Mouse (Mus musculus) mammary gland, adult 2 months (tissue): Measurements from ENCODE around the gene Eif4a3. TPM values are rescaled to one million over a fixed set of nuclear protein-coding genes. Genes with fewer than 3 reads are reported as not detected.

ENCODE experiments used
- polyA plus RNA-seq: library from polyadenylated mRNA; depleted of rRNA; stranded (reverse); fragments of >200 nt; gene quantifications from 2 replicates; pipeline ENCODE4 v1.2.3, GENCODE M21; 2012; ENCODE audit warnings: low replicate concordance; rRNA removed

The Eif4a3 gene
- polyA plus RNA-seq, result 69.8 and 80.1 TPM in 2 replicates

DNA sequence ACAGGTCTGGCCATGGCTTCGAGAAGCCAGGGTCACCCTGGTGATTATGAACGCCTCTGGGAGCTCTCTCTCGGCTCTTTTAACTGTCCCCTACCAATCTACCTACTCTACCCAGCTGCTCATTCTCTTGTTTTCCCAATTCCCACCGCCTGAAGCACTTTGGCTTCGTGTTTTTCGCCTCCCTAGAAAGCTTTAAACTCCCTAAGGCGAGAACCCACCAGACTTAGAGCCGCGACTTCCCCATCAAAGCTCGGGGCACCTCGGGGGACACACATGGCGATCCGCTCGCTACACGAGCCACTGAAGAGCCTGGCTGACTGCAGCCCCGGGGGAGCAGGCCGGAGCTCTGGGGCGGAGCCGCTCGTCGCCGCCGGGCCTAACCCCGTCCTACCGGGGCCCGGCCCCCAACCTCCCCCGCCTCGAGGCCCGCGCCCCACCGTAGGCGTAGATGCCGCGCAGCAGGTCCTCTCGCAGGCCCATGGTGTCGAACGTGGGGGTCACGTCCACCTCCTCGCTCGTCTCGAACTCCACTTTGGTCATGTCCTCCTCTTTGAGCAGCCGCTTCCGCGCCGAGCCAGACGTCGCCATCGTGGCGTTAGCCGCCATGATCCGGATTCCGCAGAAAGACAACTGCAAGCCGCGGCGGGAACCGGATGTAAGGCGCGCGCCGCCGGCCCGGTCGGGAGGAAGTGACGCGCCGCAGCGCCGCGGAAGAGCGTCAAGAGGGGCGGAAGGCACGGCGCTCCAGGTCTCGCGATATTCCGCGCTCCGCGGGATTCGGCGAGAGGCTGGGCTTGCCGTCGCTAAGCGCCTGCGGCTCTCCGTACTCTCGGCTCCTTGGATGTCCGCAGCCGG, at the start of gene Eif4a3:
Gene Eif4a3 (minus strand): TSS at position 699 of the 855 bp plus-strand sequence.

DNA sequence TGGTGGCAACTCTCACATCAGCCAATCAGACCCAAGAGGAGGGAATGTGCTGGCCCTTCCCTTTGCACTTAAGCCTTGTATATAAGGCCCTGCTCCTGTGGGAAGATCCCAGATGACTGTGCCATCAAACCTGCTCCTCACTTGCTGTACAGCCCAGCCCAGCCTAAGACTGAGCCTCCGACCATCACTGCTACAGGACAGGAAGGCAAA, 7.7 kb upstream of the Eif4a3 start, which contains the start of gene Card14:
Gene Card14 (plus strand): TSS at position 111 of the 210 bp plus-strand sequence.

DNA sequence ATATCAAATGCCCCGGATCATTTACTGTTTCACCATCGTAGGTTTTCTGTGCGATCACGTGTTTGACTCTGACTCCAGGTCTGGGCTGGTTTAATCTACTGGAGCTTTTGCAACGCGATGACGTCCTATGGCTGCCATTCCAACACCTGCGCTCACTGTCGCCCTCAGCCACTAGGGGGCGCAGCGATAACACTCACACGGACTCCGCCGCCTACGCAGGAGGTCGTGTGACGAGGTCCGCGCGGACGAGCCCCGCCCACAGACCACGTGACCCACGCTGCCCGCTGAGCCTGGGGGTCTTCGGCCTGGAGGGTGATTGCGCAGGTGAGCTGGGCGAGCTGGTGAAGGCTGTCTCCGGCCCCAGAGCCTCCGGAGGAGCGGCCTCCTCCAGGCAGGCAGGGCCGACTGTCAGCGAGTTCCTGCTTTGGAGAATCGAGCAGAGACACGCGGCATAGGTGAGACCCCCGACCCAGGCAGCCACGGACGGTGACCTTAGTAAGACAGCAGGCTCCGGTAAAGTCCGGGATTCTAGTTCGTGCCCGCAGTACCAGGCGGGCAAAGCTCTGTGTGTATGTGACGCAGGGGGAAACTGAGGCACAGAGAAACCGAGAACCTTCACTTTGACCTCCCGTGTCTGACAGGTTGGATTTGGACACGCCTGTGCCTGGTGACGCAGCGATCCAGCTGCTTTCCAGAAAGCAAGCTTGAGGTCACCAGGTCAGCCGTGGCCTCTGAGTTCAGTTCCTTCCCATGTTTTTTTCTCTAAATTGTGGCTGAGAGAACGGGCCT, 31.9 kb downstream of the Eif4a3 start, which contains the start of gene Gaa:
Gene Gaa (plus strand): TSS at position 120 of the 789 bp plus-strand sequence.

Other genes with a start within 250 kb of the Eif4a3 start
- 17.5 and 42.6 TPM in 2 replicates for gene Cbx4, start 213.9 kb downstream of the Eif4a3 start, polyA plus RNA-seq
- 12.8 and 13.2 TPM in 2 replicates for gene Tbc1d16, start 71.6 kb downstream of the Eif4a3 start, polyA plus RNA-seq
- 0.27 and 0.32 TPM in 2 replicates for gene Ccdc40, start 71.5 kb downstream of the Eif4a3 start, polyA plus RNA-seq
- gene Gaa, start 32.2 kb downstream of the Eif4a3 start, polyA plus RNA-seq, result 229 and 234 TPM in 2 replicates
- 0.70 and 1.1 TPM in 2 replicates for gene Card14, start 7.7 kb upstream of the Eif4a3 start, polyA plus RNA-seq
- gene Sgsh, start 55.4 kb upstream of the Eif4a3 start, polyA plus RNA-seq, result 42.0 and 76.3 TPM in 2 replicates
- gene Slc26a11, start 55.5 kb upstream of the Eif4a3 start, polyA plus RNA-seq, result 29.0 and 58.3 TPM in 2 replicates
- 29.6 and 44.8 TPM in 2 replicates for gene Rnf213, start 93.0 kb upstream of the Eif4a3 start, polyA plus RNA-seq
- 15.4 and 16.5 TPM in 2 replicates for gene Endov, start 191.3 kb upstream of the Eif4a3 start, polyA plus RNA-seq
- gene Nptx1, start 247.7 kb upstream of the Eif4a3 start, polyA plus RNA-seq, result 0.17 and 0.18 TPM in 2 replicates